Comparison of ENCODE assay signal across 8 mouse cellular contexts in genomic region chr1:93445111-93445821, GRCm38 (mm10). TPM values are rescaled to one million over a fixed set of nuclear protein-coding genes. Genes with fewer than 3 reads are reported as not detected.
DNase-seq lines count a peak whose midpoint lies in the region; ATAC-seq and TF ChIP-seq lines count a peak whose summit lies in the region.

No protein-coding gene starts in this region.

- H3K27me3 ChIP-seq in forebrain, embryonic 11.5 days (ENCODE audit: control insufficient read depth, insufficient read depth, low read length): no peaks in the 10 kb centered on the region
- H3K27me3 ChIP-seq in heart, postnatal 0 days (ENCODE audit: control insufficient read depth, insufficient read depth, low read length): no peaks in the 10 kb centered on the region
- H3K27me3 ChIP-seq in liver, embryonic 16.5 days (ENCODE audit: control insufficient read depth, insufficient read depth, low read depth, low read length): no peaks in the 10 kb centered on the region
- H3K27me3 ChIP-seq in neural tube, embryonic 12.5 days (replicated peaks): no peaks in the 10 kb centered on the region
- no peaks in the 10 kb centered on the region for H3K27me3 ChIP-seq in stomach, postnatal 0 days (ENCODE audit: control insufficient read depth, insufficient read depth, low read length)

- TF ChIP-seq EP300 in heart, postnatal 0 days (IDR thresholded peaks at IDR 0.05; ENCODE audit: low read depth): no peak
- no peak for TF ChIP-seq EP300 in stomach, postnatal 0 days (optimal IDR thresholded peaks at IDR 0.05)

- H3K4me1 ChIP-seq in forebrain, embryonic 11.5 days (replicated peaks; ENCODE audit: control insufficient read depth, insufficient read depth, low read length): peaks cover 4% of the 10 kb centered on the region; the same call in 1 of the 2 replicates
- peaks cover 20% of the 10 kb centered on the region for H3K4me1 ChIP-seq in heart, postnatal 0 days (ENCODE audit: control insufficient read depth, insufficient read depth)
- peaks cover 30% of the 10 kb centered on the region for H3K4me1 ChIP-seq in liver, embryonic 16.5 days (ENCODE audit: control insufficient read depth, low read depth, low read length)
- peaks cover 12% of the 10 kb centered on the region for H3K4me1 ChIP-seq in neural tube, embryonic 12.5 days
- peaks cover 8% of the 10 kb centered on the region for H3K4me1 ChIP-seq in stomach, postnatal 0 days (replicated peaks; ENCODE audit: control insufficient read depth, insufficient read depth)

- H3K4me3 ChIP-seq in forebrain, embryonic 11.5 days (ENCODE audit: low read depth, low read length): peak overlapping the region; percentile 89
- peak overlapping the region; percentile 71 for H3K4me3 ChIP-seq in heart, postnatal 0 days (ENCODE audit: low read depth, low read length)
- peak overlapping the region; percentile 92 for H3K4me3 ChIP-seq in liver, embryonic 16.5 days (ENCODE audit: low read depth, low read length)
- peak overlapping the region; percentile 81 for H3K4me3 ChIP-seq in neural tube, embryonic 12.5 days
- H3K4me3 ChIP-seq in stomach, postnatal 0 days (ENCODE audit: low read depth, low read length): peak overlapping the region; percentile 99

- peak; percentile 47 to 49 for DNase-seq in CD8-positive naive resting alpha-beta T cell, adult 2 months (ENCODE audit: low read depth in 2 of 2, low spot score in 2 of 2)
- peak; percentile 56 for DNase-seq in c-Kit-negative CD71-positive TER-119-positive erythroid progenitor cells, embryonic 14.5 days (ENCODE audit: low read depth, low spot score)
- peak; percentile 85 for DNase-seq in forebrain, embryonic 11.5 days (ENCODE audit: low spot score)
- DNase-seq in heart, postnatal 0 days (ENCODE audit: low spot score): peak; percentile 67
- peak; percentile 88 to 92 for DNase-seq in kidney, postnatal 4 days
- DNase-seq in stomach, postnatal 0 days (ENCODE audit: low spot score): peak; percentile 86

- H3K27ac ChIP-seq in forebrain, embryonic 11.5 days (ENCODE audit: low read depth, low read length): peak overlapping the region; percentile 68; the same call in 1 of the 2 replicates
- peak overlapping the region; percentile 93 for H3K27ac ChIP-seq in heart, postnatal 0 days (ENCODE audit: low read depth)
- peak overlapping the region; percentile 89 for H3K27ac ChIP-seq in liver, embryonic 16.5 days (ENCODE audit: low read length)
- peak overlapping the region; percentile 53 for H3K27ac ChIP-seq in neural tube, embryonic 12.5 days
- H3K27ac ChIP-seq in stomach, postnatal 0 days (replicated peaks): peak overlapping the region; percentile 99

- H3K36me3 ChIP-seq in forebrain, embryonic 11.5 days (ENCODE audit: control insufficient read depth, insufficient read depth, low read length): no peaks in the 10 kb centered on the region
- peaks cover 14% of the 10 kb centered on the region for H3K36me3 ChIP-seq in heart, postnatal 0 days (replicated peaks; ENCODE audit: control insufficient read depth, insufficient read depth, low read length)
- peaks cover 8% of the 10 kb centered on the region for H3K36me3 ChIP-seq in liver, embryonic 16.5 days (ENCODE audit: control insufficient read depth, insufficient read depth)
- H3K36me3 ChIP-seq in neural tube, embryonic 12.5 days: peaks cover 1% of the 10 kb centered on the region; the same call in 1 of the 2 replicates
- peaks cover 3% of the 10 kb centered on the region; the same call in 1 of the 2 replicates for H3K36me3 ChIP-seq in stomach, postnatal 0 days (ENCODE audit: control insufficient read depth, insufficient read depth, low read length)

- peak overlapping the region; percentile 91 for H3K4me2 ChIP-seq in forebrain, embryonic 11.5 days (ENCODE audit: low read depth, low read length, severe bottlenecking)
- H3K4me2 ChIP-seq in heart, postnatal 0 days (ENCODE audit: low read depth, low read length): peak overlapping the region; percentile 79
- H3K4me2 ChIP-seq in liver, embryonic 16.5 days (ENCODE audit: low read depth, low read length): peak overlapping the region; percentile 93
- H3K4me2 ChIP-seq in neural tube, embryonic 12.5 days (replicated peaks): peak overlapping the region; percentile 95
- H3K4me2 ChIP-seq in stomach, postnatal 0 days (replicated peaks; ENCODE audit: low read depth): peak overlapping the region; percentile 65

- no peak for TF ChIP-seq CTCF in heart, postnatal 0 days (IDR thresholded peaks at IDR 0.05; ENCODE audit: low read depth)
- no peak for TF ChIP-seq CTCF in stomach, postnatal 0 days (IDR thresholded peaks at IDR 0.05; ENCODE audit: low read depth)

- no peaks in the 10 kb centered on the region for H3K9me3 ChIP-seq in forebrain, embryonic 11.5 days (ENCODE audit: control insufficient read depth, low read length)
- no peaks in the 10 kb centered on the region for H3K9me3 ChIP-seq in heart, postnatal 0 days (replicated peaks; ENCODE audit: control insufficient read depth, low read length)
- H3K9me3 ChIP-seq in liver, embryonic 16.5 days (replicated peaks; ENCODE audit: control insufficient read depth, low read length): no peaks in the 10 kb centered on the region
- H3K9me3 ChIP-seq in neural tube, embryonic 12.5 days: no peaks in the 10 kb centered on the region
- no peaks in the 10 kb centered on the region for H3K9me3 ChIP-seq in stomach, postnatal 0 days (ENCODE audit: control insufficient read depth, low read length)

- WGBS in forebrain, embryonic 11.5 days: under 1% methylated on average over 77 of the region's 84 CpGs
- WGBS in heart, postnatal 0 days: under 1% methylated on average over 67 of the region's 84 CpGs
- WGBS in liver, embryonic 16.5 days (ENCODE audit: insufficient replicate concordance): under 1% methylated on average over 80 of the region's 84 CpGs
- under 1% methylated on average over 83 of the region's 84 CpGs for WGBS in neural tube, embryonic 12.5 days
- WGBS in stomach, postnatal 0 days: under 1% methylated on average over 79 of the region's 84 CpGs

- peak; percentile 93 for ATAC-seq in forebrain, embryonic 11.5 days (replicated peaks; ENCODE audit: low FRiP score)
- ATAC-seq in heart, postnatal 0 days (ENCODE audit: insufficient read depth, low read depth): peak; percentile 84
- peak; percentile 89 for ATAC-seq in liver, embryonic 16.5 days (ENCODE audit: low read depth)
- peak; percentile 90 for ATAC-seq in neural tube, embryonic 12.5 days (ENCODE audit: low FRiP score, low read depth)
- peak; percentile 92 for ATAC-seq in stomach, postnatal 0 days (ENCODE audit: low FRiP score, low TSS enrichment)

- H3K9ac ChIP-seq in forebrain, embryonic 11.5 days (ENCODE audit: low read length): peak overlapping the region; percentile 87
- H3K9ac ChIP-seq in heart, postnatal 0 days (replicated peaks; ENCODE audit: low read depth, low read length): peak overlapping the region; percentile 74
- H3K9ac ChIP-seq in liver, embryonic 16.5 days (ENCODE audit: low read depth, low read length): peak overlapping the region; percentile 88
- H3K9ac ChIP-seq in neural tube, embryonic 12.5 days: peak overlapping the region; percentile 79
- H3K9ac ChIP-seq in stomach, postnatal 0 days (ENCODE audit: low read length): peak overlapping the region; percentile 96

RNA-seq across cellular contexts. Expression of gene Hdlbp, which starts 33.3 kb away (rescaled TPM):
- 87.1 and 92.4 TPM in 2 replicates for polyA plus RNA-seq in forebrain, embryonic 11.5 days (2014; fragmentation: Nextera tagmentation; extraction: Ambion mirVana)
- total RNA-seq in heart, postnatal 0 days (2014; rRNA removed; ENCODE audit: low replicate concordance): 89.0 and 107 TPM in 2 replicates
- 154 and 159 TPM in 2 replicates for polyA plus RNA-seq in heart, postnatal 0 days (2015; fragmentation: Nextera tagmentation; extraction: Ambion mirVana)
- 75.0 and 76.6 TPM in 2 replicates for polyA plus RNA-seq in liver, embryonic 16.5 days (2015; fragmentation: Nextera tagmentation; extraction: Ambion mirVana)
- 89.2 and 90.6 TPM in 2 replicates for polyA plus RNA-seq in neural tube, embryonic 12.5 days (2016; fragmentation: Nextera tagmentation; extraction: Ambion mirVana)
- polyA plus RNA-seq in stomach, postnatal 0 days (2015; fragmentation: Nextera tagmentation; extraction: Ambion mirVana): 106 and 155 TPM in 2 replicates

Comparison
In these comparisons a context has a peak if more than half of its experiments do, and no peak if none do; other contexts are left out.
1. Peak in every context shown above with its lines: DNase-seq, ATAC-seq, H3K4me3 ChIP-seq and H3K27ac ChIP-seq.